Mouse (Mus musculus) erythroblast, embryonic 14.5 days (primary cell): ENCODE data around the gene Med12.

Experiments
- GATA1 ChIP-seq: IDR thresholded peaks from 2 replicates; pipeline ENCODE4 v1.6.1; 2012; ENCODE audit warnings: low read length, inconsistent platforms, mixed read lengths
- TAL1 ChIP-seq: IDR thresholded peaks from 3 replicates; pipeline ENCODE4 v1.6.1; 2012; ENCODE audit warnings: low read length, inconsistent platforms, mixed read lengths

DNA sequence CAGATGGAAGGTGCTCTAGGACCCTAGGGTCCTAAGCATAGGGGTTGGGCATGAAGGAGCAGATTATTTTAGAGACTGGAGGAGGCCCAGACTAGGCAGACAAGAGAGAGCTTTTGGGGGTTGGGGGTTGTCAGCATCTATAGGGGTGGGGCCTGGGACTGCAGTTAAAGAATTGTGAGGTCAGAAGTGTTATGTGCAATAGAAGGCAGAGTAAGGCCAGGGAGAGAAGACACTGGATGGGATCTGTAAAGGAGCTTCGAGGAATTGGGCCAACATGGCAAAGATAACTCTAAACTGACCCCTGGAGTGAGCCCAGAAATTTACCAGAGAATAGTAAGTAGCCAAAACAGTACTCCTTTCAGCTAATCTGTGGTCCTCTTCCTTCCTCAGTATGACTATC lies 9.9 kb upstream of the Med12 start, which contains the start of gene Gm614:
- no peak for TF ChIP-seq GATA1
- no peak for TF ChIP-seq TAL1
